ENCODE assay signal across 13 mouse cellular contexts in genomic region chr6:8900021-8900728, GRCm38 (mm10). TPM values are rescaled to one million over a fixed set of nuclear protein-coding genes. Genes with fewer than 3 reads are reported as not detected.
DNase-seq lines count a peak whose midpoint lies in the region; ATAC-seq and TF ChIP-seq lines count a peak whose summit lies in the region.
"Had no signal": no experiment of that assay in that cellular context is flagged by ENCODE, and none has a peak within 500 bp of the region (broad histone marks: within the 10 kb centered on the region; RNA-seq: fewer than 3 reads in every experiment).

No protein-coding gene starts in this region.

- H3K4me2 ChIP-seq in midbrain, embryonic 13.5 days (replicated peaks) = no peak overlapping the region
- no peak overlapping the region for H3K4me2 ChIP-seq in midbrain, embryonic 11.5 days
- H3K4me2 ChIP-seq: embryonic facial prominence, embryonic 12.5 days had no signal

- H3K27ac ChIP-seq in midbrain, embryonic 13.5 days = 0 out of 2 replicates have a peak overlapping the region, but pooled peaks have one; percentile 14
- no peak overlapping the region for H3K27ac ChIP-seq in midbrain, embryonic 11.5 days (ENCODE audit: low read depth, low read length)
- H3K27ac ChIP-seq in layer of hippocampus, adult 2 months = peak overlapping the region; percentile 11; the same call in 1 of the 2 replicates
- H3K27ac ChIP-seq: embryonic facial prominence, embryonic 12.5 days had no signal

- H3K36me3 ChIP-seq in midbrain, embryonic 13.5 days = no peaks in the 10 kb centered on the region
- no peaks in the 10 kb centered on the region for H3K36me3 ChIP-seq in midbrain, embryonic 11.5 days (ENCODE audit: control insufficient read depth, insufficient read depth, low read length)
- H3K36me3 ChIP-seq: embryonic facial prominence, embryonic 12.5 days had no signal

- WGBS in midbrain, embryonic 13.5 days = 43% methylated on average over 7 of the region's 7 CpGs
- WGBS in midbrain, embryonic 11.5 days = 59% methylated on average over 7 of the region's 7 CpGs

- no peak for DNase-seq in midbrain, embryonic 11.5 days (ENCODE audit: low spot score, missing footprints)
- peak; percentile 23 to 78 for DNase-seq in layer of hippocampus, adult 2 months (ENCODE audit: low spot score in 2 of 2)
- DNase-seq in left cerebral cortex, postnatal 36 days (ENCODE audit: low spot score in 2 of 2) = peak; percentile 49 to 50
- DNase-seq in spleen, postnatal 4 days (ENCODE audit: low spot score in 2 of 2) = no peak
- no peak for DNase-seq in kidney, postnatal 10 days
- DNase-seq: cerebellum, adult 9-10 months; lung, adult 18-20 months had no signal

- no peak overlapping the region for H3K4me3 ChIP-seq in midbrain, embryonic 13.5 days (replicated peaks)
- H3K4me3 ChIP-seq in midbrain, embryonic 11.5 days (ENCODE audit: low read depth, low read length) = no peak overlapping the region
- H3K4me3 ChIP-seq in layer of hippocampus, adult 2 months = no peak overlapping the region
- H3K4me3 ChIP-seq: embryonic facial prominence, embryonic 12.5 days; megakaryocyte, embryonic 14.5 days had no signal

- ATAC-seq in midbrain, embryonic 13.5 days = no peak
- ATAC-seq in midbrain, embryonic 11.5 days (ENCODE audit: low FRiP score) = no peak
- no peak for ATAC-seq in erythroid progenitor cell, adult 5-6 weeks (replicated peaks; ENCODE audit: low FRiP score, poor library complexity, severe bottlenecking)
- ATAC-seq: intestine, postnatal 0 days had no signal

- H3K27me3 ChIP-seq in midbrain, embryonic 13.5 days = no peaks in the 10 kb centered on the region
- no peaks in the 10 kb centered on the region for H3K27me3 ChIP-seq in midbrain, embryonic 11.5 days (ENCODE audit: control insufficient read depth, insufficient read depth, low read length)
- H3K27me3 ChIP-seq: embryonic facial prominence, embryonic 12.5 days; megakaryocyte, embryonic 14.5 days had no signal

- H3K4me1 ChIP-seq in midbrain, embryonic 13.5 days (replicated peaks) = peaks cover 21% of the 10 kb centered on the region
- peaks cover 5% of the 10 kb centered on the region; the same call in 1 of the 2 replicates for H3K4me1 ChIP-seq in midbrain, embryonic 11.5 days (ENCODE audit: control insufficient read depth, insufficient read depth, low read length)
- H3K4me1 ChIP-seq: embryonic facial prominence, embryonic 12.5 days; megakaryocyte, embryonic 14.5 days had no signal

- no peaks in the 10 kb centered on the region for H3K9me3 ChIP-seq in midbrain, embryonic 13.5 days
- H3K9me3 ChIP-seq in midbrain, embryonic 11.5 days (ENCODE audit: control insufficient read depth, low read length) = no peaks in the 10 kb centered on the region
- H3K9me3 ChIP-seq: embryonic facial prominence, embryonic 12.5 days; megakaryocyte, embryonic 14.5 days had no signal

- no peak overlapping the region for H3K9ac ChIP-seq in midbrain, embryonic 13.5 days (replicated peaks)
- no peak overlapping the region for H3K9ac ChIP-seq in midbrain, embryonic 11.5 days (ENCODE audit: low read length)
- H3K9ac ChIP-seq: embryonic facial prominence, embryonic 12.5 days had no signal

- intact Hi-C loops in left cerebral cortex, postnatal 36 days (cut with DNase I) = no loop called here

- TF ChIP-seq CTCF in layer of hippocampus, adult 2 months (conservative IDR thresholded peaks at IDR 0.05) = no peak

RNA-seq across cellular contexts. Expression of gene Nxph1, which starts 48.1 kb away (rescaled TPM):
- 43.9 and 54.7 TPM in 2 replicates for polyA plus RNA-seq in midbrain, embryonic 13.5 days (2015; fragmentation: Nextera tagmentation; extraction: Ambion mirVana)
- polyA plus RNA-seq in midbrain, embryonic 11.5 days (2014; fragmentation: Nextera tagmentation; extraction: Ambion mirVana) = 4.8 and 5.2 TPM in 2 replicates
- total RNA-seq in layer of hippocampus, adult 2 months (2021) = 10 to 100 TPM; 37.1 to 38.0 TPM
- 10 to 100 TPM; 38.9 to 39.9 TPM for total RNA-seq in left cerebral cortex, postnatal 36 days (2021)
- total RNA-seq in erythroid progenitor cell, adult 5-6 weeks (2015; ENCODE audit: low replicate concordance) = not detected in 2 replicates
- not detected in 2 replicates for total RNA-seq in erythroid progenitor cell, adult 5-6 weeks (2017; ENCODE audit: low replicate concordance)
- total RNA-seq: gastrocnemius, adult 8-10 months had no signal

Comparison
In these comparisons a context has a peak if more than half of its experiments do, and no peak if none do; other contexts are left out.
1. DNase-seq: peak in layer of hippocampus, adult 2 months (2 of 2) and left cerebral cortex, postnatal 36 days (2 of 2); none in midbrain, embryonic 11.5 days (single experiment), spleen, postnatal 4 days (0 of 2) and kidney, postnatal 10 days (single experiment).
2. RNA of gene Nxph1, which starts 48.1 kb away (total RNA-seq): 38.9 to 39.9 TPM in left cerebral cortex, postnatal 36 days and 37.1 to 38.0 TPM in layer of hippocampus, adult 2 months; not detected in erythroid progenitor cell, adult 5-6 weeks; every median in the first group is over 10 times any median in the second.